Mouse (Mus musculus): ENCODE measurements around the gene Ptpre.
"Not testable (repeated sequence)": the region's sequence is repeated elsewhere in the genome, so short reads cannot be mapped to it uniquely, and the experiment has no call there.

Gene Ptpre

DNA sequence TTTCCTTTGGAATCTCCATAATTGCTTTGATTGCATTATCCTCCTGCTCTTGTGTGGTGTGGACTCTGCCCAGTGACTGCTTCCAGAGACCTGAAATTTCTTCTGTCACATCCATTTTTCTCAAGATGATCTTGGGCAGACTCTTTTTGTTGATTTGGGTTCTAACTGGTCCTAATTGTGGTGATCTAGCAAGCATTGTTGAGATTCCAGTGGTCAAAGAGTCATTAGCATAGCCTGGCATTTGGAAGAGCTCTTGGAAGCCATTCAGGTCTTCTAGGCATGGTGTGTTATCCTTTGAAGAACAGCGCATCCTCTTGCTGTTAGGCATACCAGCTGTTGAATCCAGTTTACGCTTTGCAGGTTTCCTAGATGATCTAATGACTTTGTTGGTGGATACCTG is 161.1 kb downstream of the Ptpre start:
- DNase-seq: no peak

- DNase-seq: not testable (repeated sequence)
Measured at GRCm38 (mm10) chr7:135699351-135699750, 162.1 kb downstream of the Ptpre start.

DNA sequence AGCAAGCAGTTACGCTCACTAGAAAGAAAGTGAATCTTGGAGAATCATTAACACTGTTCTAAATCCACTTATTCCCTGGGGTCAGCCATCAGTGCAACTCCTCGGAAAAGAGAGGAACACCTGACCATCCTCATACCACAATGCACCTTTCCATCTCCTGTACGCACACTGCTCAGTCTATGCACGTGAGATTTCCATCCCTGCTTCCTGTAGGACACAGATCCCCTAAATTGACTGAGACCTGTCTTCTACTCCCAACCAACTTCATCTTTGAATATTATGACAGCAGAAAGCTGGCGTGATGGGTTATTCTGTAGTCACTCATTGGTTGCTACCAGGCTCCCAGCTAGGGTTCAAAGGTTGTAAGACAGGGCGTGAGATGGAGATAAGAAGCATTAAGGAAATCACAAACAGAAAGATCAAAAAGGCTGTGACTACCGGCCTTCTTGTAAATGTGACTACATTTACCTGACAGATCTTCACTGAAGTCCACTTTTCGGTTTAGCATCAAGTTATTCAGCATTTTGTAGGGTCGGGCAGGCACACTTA is 166.4 kb downstream of the Ptpre start:
- DNase-seq: no peak

GRCm38 (mm10) chr7:135704251-135704650 is 167.0 kb downstream of the Ptpre start:
- no peak for DNase-seq

DNA sequence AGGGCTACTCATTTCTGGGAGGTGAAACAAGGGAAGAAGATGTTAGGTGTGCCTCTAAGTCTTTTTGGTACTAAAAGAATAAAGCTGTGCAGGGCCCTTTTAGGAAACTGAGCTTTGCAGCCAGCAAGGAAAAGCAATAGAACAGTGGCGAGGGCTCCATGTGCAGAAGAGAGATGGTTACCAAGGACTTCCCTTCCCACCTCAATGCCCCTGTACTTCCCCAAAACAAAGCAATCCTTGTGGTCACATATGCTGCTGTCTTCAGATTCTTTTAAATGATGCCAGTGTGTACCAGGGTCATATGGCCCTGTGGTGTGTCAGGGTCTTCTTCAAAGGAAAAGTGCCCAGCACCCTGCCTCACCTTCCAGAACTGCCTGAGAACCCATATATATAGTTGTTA is 167.8 kb downstream of the Ptpre start:
- DNase-seq: no peak

DNA sequence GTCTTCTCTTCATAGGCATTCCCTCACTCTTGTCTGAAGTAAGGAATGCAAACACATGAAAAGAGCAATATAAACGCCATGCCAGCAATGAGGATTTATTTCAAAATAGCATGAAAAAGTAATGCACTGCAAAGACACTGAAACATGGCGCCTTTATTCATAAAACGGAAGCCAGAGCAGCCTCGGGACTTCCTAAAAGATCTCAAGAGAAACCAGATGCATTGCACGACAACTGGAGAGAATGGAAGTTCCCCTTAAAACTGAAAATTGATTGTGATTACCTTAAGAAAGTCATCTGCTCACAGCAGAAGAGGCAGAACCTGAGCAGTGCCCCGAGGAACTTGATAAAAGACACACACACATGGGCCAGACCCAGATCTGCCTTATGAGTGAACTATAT is 168.5 kb downstream of the Ptpre start:
- DNase-seq: no peak

GRCm38 (mm10) chr7:135710702-135711101 is 173.4 kb downstream of the Ptpre start:
- DNase-seq: no peak

DNA sequence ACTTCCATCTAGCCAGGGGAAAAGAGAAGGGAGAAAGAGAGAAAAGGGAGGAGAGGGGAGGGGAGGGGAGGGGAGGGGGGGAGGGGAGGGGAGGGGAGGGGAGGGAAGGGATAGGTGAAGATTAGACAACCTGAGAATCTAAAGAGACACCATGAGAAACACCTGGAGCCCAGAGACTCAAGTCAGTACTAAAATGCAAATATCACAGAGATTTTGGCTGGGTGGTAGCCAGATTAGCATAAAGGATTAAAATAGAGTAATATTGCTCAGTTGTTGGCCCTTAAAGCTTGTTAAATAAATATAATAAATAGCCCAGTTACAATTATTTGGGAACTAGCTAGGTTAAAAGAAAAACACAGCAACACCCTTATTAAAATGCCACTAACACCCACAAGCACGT is 175.3 kb downstream of the Ptpre start:
- DNase-seq: no peak

DNA sequence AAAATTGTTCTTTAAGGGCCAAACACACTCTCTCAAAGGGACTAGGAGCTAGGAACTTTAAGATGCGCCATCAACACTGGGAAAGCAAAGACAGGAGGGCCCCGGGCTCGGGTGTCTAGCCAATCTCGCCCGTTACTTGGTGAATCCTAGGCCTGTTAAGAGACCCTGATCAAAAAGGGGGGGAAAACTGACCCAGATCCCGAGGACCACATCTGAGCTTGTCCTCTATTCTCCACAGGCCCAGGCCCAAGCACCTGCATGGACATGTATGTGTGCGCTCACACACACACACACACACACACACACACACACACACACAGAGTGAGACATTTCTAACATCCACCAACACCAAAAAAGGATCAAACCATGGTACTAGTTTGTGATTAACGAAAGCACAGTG is 176.0 kb downstream of the Ptpre start:
- no peak for DNase-seq

DNA sequence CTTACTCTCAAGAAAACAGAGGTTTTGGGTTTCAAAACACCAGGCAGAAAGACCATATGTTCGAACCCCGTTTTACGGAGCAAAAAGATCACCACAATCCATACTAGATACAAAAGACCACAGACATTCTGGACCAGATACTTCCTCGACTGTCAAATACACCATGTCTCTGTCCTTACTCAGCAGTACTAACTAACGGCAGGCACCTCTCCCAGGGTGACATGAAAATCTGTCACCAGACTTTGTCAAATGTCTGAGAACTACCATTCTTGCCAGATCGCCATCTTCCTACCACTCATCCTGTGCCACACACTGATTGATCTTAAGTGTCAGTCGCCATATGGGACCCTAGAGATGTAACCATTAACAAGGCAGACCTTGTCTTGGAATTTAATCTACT is 177.9 kb downstream of the Ptpre start:
- DNase-seq: no peak

DNA sequence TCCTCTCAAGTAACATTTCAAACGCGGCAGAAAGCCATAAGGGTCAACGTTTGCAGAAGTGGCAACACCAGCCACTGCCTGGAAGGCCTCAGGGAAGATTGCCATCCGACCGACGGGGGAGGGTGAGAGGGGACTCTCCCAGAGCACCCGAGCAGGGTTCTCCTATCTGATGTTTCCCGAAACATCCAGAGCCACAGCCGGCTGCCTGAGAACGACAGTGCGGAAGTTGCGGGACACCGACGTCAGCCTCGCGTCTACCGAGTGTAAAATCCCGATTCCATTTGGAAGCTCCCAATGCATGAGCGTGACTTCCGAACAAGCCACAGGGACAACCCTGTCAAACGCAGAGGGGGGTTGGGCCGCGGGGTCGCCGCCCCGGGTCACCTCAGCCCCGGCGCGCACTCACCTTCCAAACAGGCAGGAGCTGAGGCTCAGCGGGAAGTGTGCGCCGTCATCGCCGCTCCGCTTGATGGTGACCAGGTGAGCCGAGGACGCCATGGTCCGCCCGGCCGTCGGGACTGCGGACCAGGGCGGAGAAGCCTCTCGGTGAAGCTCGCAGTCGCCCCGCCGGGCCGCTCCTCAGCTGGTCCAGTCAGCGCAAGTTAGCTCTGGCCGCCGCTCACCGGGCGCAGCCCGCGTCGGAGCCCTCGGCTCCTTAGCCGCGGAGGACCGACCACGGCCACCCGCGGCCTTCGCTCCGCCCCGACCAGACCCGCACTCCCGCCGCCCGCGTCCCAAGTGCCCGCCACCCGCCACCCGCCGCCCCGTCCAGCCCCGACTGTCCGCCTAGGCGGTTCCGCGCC is 178.6 kb downstream of the Ptpre start, which contains the start of gene Mki67:
Gene Mki67 (minus strand): TSS at position 720 of the 803 bp plus-strand sequence.
- peak in 1 of 2 experiments; percentile 10 for DNase-seq

DNA sequence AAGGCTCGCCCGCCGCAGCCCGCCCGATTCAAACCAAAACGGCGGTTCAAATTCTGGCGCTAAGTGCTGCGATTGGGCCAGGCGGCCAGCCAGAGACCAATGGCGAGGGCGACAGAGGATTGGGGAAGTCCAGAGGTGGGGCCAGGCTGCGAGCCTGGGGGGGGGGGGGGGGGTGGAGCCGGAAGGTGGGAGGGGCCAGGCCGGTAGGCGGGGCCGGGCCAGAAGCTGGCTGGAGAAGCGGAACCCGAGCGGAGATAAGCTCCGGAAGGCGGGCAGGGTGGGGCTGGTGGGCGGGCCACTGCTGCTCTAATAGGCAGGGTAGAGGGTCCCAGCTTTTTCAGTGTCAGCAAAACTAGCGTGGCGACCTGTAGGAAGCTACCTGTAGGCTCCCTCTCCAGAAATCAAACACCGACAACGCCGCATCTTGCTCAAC is 179.2 kb downstream of the Ptpre start:
- peak; percentile 82 to 83 for DNase-seq

GRCm38 (mm10) chr7:135716968-135717557 is 179.8 kb downstream of the Ptpre start:
- no peak for DNase-seq

- no peak for DNase-seq
Measured at GRCm38 (mm10) chr7:135721436-135721992, 184.2 kb downstream of the Ptpre start.

- no peak for DNase-seq
Measured at GRCm38 (mm10) chr7:135722011-135722838, 184.9 kb downstream of the Ptpre start.

GRCm38 (mm10) chr7:135723672-135724341 is 186.5 kb downstream of the Ptpre start:
- DNase-seq: no peak

- DNase-seq: no peak
Measured at GRCm38 (mm10) chr7:135726707-135727106, 189.4 kb downstream of the Ptpre start.

GRCm38 (mm10) chr7:135728038-135728437 is 190.8 kb downstream of the Ptpre start:
- no peak for DNase-seq

DNA sequence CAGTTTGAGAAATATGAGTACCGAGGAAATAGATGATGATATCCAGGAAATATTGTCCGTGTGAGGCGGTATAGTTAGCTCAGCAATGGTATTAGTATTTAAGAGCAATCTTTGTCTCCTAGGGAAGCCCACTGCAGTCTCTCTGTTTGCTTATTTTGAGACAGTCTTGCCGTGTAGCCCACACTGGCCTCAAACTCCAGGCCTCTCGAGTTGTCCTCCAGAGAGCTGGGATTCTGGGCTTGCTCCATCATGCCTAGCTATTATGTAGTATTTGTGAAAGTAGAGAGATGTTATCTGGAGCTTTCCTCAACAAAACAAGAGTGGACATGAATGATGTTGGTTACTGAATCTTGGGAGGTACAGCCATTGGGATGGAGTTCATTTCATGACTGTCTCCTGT is 197.1 kb downstream of the Ptpre start:
- DNase-seq: no peak

GRCm38 (mm10) chr7:135734911-135735646 is 197.8 kb downstream of the Ptpre start:
- no peak for DNase-seq
